Mouse (Mus musculus): ENCODE results near the gene Fras1.

Gene Fras1

DNA sequence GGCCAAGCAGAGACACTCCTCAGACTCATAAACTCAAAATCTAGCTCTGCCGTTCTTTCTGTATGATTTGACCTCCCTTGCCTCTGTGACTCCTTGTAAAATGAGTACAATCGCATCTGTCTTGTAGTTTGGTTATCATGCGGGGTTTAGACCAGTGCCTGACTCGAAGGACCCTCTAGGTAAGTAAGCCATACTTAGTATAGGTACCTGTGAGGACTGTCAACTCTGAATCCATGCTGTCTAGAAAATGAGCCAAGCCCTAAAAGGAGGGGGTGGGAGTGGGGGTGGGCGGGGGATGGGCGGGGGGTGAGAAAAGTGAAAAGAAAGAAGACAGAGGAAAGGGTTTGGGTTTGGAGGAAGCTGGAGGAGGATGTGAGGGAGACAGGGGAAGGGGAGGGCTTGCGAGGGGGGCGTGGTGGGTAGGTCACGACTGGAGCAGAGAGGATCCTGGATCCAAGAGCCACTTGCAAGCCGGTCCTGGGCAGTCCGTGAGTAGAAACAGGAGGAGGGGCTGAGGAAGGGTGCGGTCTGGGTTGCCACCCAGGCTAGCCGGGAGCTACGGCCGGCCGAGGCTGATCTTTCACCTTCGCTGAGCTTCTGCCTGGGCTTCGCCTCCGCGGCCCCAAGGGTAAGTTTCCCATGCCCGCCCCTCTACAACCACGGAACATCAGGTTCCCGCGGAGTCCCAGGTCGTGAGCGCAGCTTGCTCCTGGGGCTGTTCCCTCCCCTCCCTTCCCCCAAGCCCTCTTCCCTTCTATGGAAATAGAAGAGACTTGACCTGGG, 419.4 kb downstream of the Fras1 start, which contains the start of gene Anxa3:
Gene Anxa3 (plus strand): TSS at position 404 of the 783 bp plus-strand sequence.
- DNase-seq (ENCODE audit: low spot score): peak; percentile 73

DNA sequence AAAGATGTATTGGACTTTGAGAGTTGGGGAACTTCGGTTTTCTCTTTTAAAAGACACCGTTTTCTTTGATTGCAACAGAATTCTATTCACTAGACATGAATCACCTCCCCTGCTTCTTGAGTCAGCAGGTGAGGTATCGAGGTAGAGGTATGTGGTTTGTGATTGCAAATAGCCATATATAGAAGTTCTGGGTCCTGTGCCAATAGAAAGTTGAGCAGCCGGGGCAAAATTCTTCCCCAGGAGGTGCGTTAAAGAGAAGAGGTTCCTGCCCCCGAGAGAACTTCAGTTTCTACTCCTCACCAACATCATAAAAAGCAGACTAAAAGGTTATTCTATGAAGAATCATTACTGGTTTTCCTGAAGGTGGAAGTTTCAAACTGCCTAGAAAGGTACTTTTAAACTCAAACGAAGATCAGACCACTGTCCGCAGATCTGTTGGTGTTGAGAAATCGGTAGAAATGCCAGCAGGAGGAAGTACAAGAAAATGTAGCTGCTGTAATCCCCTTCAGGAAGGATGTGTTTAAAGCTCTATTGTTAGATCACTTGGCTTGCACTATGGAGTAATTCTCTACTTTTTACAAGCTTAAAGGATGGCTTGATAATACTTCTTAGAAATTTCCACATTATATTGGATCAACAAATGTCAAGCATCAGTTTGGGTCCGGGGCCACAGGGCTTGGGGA, 420.3 kb downstream of the Fras1 start:
- no peak for DNase-seq (ENCODE audit: low spot score)

DNA sequence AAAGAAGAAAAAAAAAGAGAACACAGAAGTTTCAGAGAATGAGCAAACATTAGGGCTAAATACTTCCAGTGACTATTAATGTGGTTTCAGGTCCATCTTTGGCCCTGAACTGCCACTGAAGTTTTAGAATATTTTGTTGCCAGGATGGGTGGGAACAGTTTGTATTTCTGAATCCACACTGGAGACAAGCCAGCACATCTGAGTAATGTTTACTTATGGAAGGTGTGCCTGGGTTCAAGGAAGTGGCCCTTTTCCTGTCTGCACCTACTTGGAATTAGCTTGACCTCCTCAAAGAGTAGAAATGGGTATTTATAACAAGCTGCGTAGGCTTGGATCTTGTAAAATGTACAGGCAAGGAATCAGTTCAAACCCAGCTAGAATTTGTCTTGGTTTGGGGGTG, 422.0 kb downstream of the Fras1 start:
- DNase-seq (ENCODE audit: low spot score): no peak

DNA sequence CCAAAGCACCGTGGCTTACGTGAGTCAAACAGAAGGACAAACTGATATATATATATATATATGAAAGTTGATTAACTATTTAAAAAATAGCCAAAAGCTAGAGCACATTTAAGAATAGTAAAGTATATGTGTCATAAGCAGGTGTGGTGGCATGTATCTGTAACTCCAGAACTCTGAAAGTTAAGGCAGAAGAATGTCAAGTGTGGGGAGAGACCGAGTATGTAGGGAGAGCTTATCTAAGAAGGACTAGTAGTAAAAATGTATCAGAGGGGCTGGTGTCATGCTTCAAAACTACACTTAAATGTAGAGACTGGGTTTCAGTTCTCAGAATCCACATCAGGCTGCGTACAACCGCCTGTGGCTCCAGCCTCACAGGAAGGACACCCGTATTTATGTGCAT, 423.7 kb downstream of the Fras1 start:
- DNase-seq (ENCODE audit: low spot score): no peak

DNA sequence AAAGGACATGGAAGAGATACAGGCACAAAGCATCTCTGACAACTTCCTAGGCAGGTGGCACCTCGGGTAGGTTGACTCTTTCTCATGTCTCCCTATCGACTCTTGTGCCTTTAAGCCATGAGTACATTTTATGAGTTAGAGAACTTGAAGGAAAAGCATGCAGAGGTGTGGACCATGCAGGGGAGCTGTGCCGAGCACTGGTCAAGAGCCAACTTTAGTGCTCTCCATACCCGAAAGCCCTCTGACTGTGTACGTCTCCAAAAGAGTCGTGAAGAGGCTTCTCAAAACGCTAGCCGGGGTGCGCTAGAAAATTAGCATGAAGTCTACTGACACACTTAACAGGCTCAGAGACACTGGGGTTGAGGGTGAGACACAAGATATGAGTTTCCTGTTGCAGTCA, 425.4 kb downstream of the Fras1 start:
- no peak for DNase-seq (ENCODE audit: low spot score)

DNA sequence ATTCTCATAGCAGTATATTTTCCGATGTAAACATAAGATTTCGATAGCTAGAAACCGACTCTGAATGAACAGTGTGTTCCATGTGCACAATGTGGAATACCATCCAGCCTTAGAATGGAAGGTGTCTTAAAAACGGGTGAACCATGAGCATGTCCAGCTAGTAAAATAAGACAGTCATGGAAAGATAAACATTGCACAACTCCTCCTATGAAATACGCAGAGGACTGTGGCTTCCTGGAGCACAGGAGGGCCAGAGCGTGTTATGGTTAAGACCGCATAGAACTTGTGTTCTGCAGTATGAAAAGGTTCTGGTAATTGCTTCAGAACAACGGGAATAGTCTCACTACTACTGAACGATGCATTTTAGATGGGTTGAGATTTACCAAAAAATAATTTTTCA, 426.2 kb downstream of the Fras1 start:
- DNase-seq (ENCODE audit: low spot score): no peak

DNA sequence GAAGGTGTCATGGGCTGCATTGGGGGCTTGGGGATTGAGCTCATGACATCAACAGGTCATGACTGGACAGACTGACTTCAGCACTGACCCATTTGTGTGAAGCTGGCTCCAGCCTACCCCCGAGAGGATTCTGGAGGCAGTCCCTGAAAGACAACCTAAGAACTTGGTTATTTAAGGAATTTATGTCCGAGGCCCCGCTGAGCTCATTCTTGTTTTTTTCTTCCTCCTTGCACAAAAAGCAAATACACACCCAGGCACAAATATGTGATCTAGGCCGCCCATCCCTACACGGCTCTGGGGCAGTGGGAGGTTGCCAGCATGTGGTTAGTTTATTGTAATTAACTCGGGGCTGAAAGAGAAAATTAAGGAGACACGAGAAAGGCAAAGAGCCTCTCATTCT, 428.4 kb downstream of the Fras1 start:
- no peak for DNase-seq (ENCODE audit: low spot score)

DNA sequence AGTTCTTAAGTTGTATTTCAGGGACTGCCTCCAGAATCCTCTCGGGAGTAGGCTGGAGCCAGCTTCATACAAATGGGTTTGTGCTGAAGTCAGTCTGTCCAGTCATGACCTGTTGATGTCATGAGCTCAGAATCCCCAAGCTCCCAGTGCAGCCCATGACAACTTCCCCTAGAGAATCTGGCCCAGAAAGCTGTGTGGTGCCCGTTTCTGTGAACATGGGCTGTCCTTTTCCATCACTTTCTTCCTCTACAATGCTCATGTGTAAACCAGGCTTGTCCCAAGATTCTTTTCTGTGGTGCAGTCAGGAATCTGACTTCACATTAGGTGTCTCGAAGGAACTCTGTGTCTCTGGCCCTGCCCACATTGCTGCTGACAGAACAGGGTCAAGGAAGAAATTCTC, 429.3 kb downstream of the Fras1 start:
- no peak for DNase-seq (ENCODE audit: low spot score)

DNA sequence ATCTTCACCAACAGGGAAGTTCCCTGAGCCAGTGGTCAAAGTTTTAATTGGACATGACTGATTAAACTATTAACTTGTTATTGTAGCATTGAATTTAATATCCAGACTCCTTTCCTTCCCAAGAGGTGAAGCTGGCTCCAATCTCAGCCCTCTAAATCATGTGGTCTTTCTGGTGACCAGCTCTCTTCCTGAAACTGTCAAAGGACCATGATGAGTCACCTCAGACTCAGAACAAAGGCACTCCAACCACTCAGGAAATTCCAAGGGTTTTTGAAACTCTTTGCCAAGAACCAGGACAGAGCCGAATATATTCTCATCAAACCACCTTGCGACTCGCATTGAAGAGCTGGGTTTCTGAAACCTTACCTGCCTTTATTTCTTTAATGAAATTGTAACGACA, 430.5 kb downstream of the Fras1 start:
- no peak for DNase-seq (ENCODE audit: low spot score)

DNA sequence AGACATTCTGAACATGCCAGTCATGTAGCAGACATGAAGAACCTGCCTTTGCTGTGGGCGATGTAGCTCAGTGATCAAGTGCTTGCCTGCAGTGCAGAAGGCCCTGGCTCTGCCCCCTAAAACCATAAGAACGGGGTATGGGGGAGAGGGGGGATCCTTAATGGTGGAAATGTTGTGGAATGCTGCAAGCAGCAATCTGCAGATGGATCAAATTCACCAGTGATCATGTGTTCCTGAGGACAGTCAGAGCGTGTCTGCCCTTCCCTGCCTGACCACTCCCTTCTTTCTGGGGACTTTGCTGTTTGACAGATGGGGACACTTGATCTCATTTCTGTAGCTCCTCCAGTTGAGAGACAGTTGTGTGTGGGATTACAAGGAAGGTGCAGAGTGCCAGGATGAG, 431.1 kb downstream of the Fras1 start:
- no peak for DNase-seq (ENCODE audit: low spot score)

DNA sequence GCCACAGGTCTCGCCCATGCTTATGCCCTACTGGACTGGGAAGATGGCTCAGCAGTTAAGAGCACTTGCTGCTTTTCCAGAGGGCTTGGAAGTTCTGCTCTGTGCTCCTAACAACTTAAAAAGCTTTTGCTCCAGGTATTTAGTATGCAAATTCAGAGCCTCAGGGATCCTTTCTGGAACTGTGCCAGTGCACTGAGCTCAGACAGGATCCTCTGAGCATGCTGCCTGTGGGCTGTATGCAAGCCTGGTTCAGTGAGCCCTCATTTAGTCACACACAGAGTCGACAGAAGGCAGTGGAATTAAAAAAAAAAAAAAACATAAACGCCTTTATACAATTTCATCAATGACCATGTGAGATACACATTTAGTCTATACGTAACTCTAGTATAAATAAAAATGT, 436.9 kb downstream of the Fras1 start:
- DNase-seq (ENCODE audit: low spot score): no peak

DNA sequence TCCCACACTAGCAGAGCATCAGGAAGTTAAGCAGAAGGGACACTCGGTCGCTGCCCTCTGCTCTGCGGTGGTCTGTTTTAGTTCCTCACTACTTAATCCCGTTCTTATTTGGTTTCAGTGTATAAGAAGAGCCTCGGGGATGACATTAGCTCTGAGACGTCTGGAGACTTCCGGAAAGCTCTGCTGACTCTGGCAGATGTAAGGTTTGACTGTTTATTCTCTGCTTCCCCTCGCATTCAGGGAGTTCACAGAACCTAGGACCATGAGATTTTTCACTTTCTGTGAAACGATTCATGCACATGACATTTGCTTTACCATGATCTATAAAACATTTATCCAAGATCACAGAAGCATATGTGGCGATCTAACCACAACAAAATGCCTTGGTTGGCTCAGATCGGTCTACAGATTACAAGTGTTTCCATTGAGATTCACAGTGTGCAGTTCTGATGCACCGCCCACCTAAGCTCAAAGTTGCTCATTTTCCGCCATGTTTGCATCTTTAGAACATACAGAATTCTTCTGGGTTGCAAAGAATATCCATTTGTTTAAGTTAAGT, 451.1 kb downstream of the Fras1 start:
- DNase-seq (ENCODE audit: low spot score): no peak

DNA sequence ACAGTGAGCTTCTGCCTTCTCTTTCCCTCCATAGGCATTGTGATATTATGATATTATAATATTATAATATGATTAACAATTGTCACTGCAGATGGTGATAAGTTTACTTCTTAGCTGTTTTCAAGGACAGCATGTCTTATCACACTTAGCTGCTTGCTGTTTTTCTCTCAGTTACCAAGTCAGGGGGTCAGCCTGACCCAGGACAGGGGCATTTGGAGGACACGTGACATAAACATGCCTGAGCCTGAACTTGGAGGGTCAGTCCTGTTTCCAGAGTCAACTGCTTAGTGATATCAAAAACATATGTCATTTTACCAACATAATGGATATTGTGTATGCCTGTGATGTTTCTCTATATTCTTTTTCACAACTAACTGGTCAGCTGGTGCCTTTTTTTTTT, 453.4 kb downstream of the Fras1 start:
- no peak for DNase-seq (ENCODE audit: low spot score)

Measured in testis, postnatal 10 days (tissue).